Mouse (Mus musculus): Measurements from ENCODE around the gene Rnase1.
"Not testable (repeated sequence)": the region's sequence is repeated elsewhere in the genome, so short reads cannot be mapped to it uniquely, and the experiment has no call there.

GRCm38 (mm10) chr14:51163323-51163722 is 16.7 kb upstream of the Rnase1 start:
- TF ChIP-seq CTCF (IDR thresholded peaks at IDR 0.05; ENCODE audit: control insufficient read depth, insufficient read depth, low read length); POLR2A (IDR thresholded peaks at IDR 0.05; ENCODE audit: borderline replicate concordance, control insufficient read depth, low read depth, low read length): not testable (repeated sequence)
